Mouse (Mus musculus) forebrain, embryonic 15.5 days (tissue): ENCODE data around the gene Exosc7. TPM values are rescaled to one million over a fixed set of nuclear protein-coding genes. Genes with fewer than 3 reads are reported as not detected.
A peak's percentile ranks its signal among the peaks of the same experiment; 100 is the strongest.

Source experiments
- ATAC-seq: fragments of 200-750 bp; cut with Nextera tagmentation; replicated peaks from 2 replicates; pipeline ENCODE4 v1.8.0; 2017; ENCODE audit warnings: mild to moderate bottlenecking, moderate TSS enrichment, moderate library complexity
- H3K27ac ChIP-seq: fragments of 300-500 bp; sonication (generic); replicated peaks from 2 replicates; pipeline ENCODE4 v1.5.1; 2015; ENCODE audit warnings: mild to moderate bottlenecking, inconsistent platforms
- H3K27me3 ChIP-seq: fragments of 300-500 bp; sonication (generic); 2 replicates; pipeline ENCODE4 v1.6.1; 2015; ENCODE audit warnings: inconsistent platforms
- H3K36me3 ChIP-seq: fragments of 300-500 bp; sonication (generic); 2 replicates; pipeline ENCODE4 v1.6.1; 2015; ENCODE audit warnings: mild to moderate bottlenecking, inconsistent platforms
- H3K4me1 ChIP-seq: fragments of 300-500 bp; sonication (generic); 2 replicates; pipeline ENCODE4 v1.6.1; 2015; ENCODE audit warnings: inconsistent platforms
- H3K4me2 ChIP-seq: fragments of 300-500 bp; sonication (generic); replicated peaks from 2 replicates; pipeline ENCODE4 v1.6.1; 2015; ENCODE audit warnings: mild to moderate bottlenecking, inconsistent platforms
- H3K4me3 ChIP-seq: fragments of 300-500 bp; sonication (generic); 2 replicates; pipeline ENCODE4 v1.5.1; 2015; ENCODE audit warnings: mild to moderate bottlenecking, inconsistent platforms
- H3K9ac ChIP-seq: fragments of 300-500 bp; sonication (generic); replicated peaks from 2 replicates; pipeline ENCODE4 v1.6.1; 2015; ENCODE audit warnings: mild to moderate bottlenecking, inconsistent platforms
- H3K9me3 ChIP-seq: fragments of 300-500 bp; sonication (generic); 2 replicates; pipeline ENCODE4 v1.6.1; 2016; ENCODE audit warnings: inconsistent platforms
- WGBS: fragments of 180-500 bp; shearing (Covaris S2); methylation state at CpG from one replicate; pipeline ENCODE4 v1.1.7; 2015; ENCODE audit warnings: mixed read lengths; 5-methylcytosine and 5-hydroxymethylcytosine counted together
- polyA plus RNA-seq: library from polyadenylated mRNA; unstranded; fragments of >200 nt; fragmentation: Nextera tagmentation; extraction: Ambion mirVana; gene quantifications from 2 replicates; pipeline ENCODE4 v1.2.1, GENCODE M21; 2015

Gene Exosc7
- polyA plus RNA-seq, 1 experiment from 2014 or later: 92.6 TPM

- ATAC-seq: no peak
- Histone ChIP-seq H3K9ac (no peak overlapping the region), H3K36me3 (peaks cover 5% of the 10 kb centered on the region; the same call in 1 of the 2 replicates), H3K4me2 (no peak overlapping the region), H3K4me1 (no peaks in the 10 kb centered on the region), H3K4me3 (no peak overlapping the region), H3K27me3 (no peaks in the 10 kb centered on the region), H3K27ac (no peak overlapping the region), H3K9me3 (peaks cover 3% of the 10 kb centered on the region; the same call in 1 of the 2 replicates)
- WGBS: 88% methylated on average over 5 of the region's 5 CpGs
Observed at GRCm38 (mm10) chr9:123148430-123148829, 35.4 kb downstream of the Exosc7 start.

- 83% methylated on average over 5 of the region's 5 CpGs for WGBS
- ATAC-seq: no peak
- Histone ChIP-seq H3K9ac (no peak within 1 kb of the TSS), H3K27ac (no peak within 1 kb of the TSS), H3K36me3 (no peaks in the 10 kb centered on the region), H3K4me1 (no peaks in the 10 kb centered on the region), H3K4me3 (no peak within 1 kb of the TSS), H3K27me3 (no peaks in the 10 kb centered on the region), H3K9me3 (no peaks in the 10 kb centered on the region), H3K4me2 (no peak within 1 kb of the TSS)
Observed at GRCm38 (mm10) chr9:123150241-123151020, 37.4 kb downstream of the Exosc7 start, which contains the start of gene Clec3b. TSS of gene Clec3b (plus strand) at chr9:123150946.

- Histone ChIP-seq H3K27ac (no peak overlapping the region), H3K36me3 (no peaks in the 10 kb centered on the region), H3K4me1 (no peaks in the 10 kb centered on the region), H3K4me3 (no peak overlapping the region), H3K4me2 (no peak overlapping the region), H3K9me3 (no peaks in the 10 kb centered on the region), H3K9ac (no peak overlapping the region), H3K27me3 (no peaks in the 10 kb centered on the region)
- ATAC-seq: no peak
- WGBS: 62% methylated on average over 1 of the region's 1 CpGs
Observed at GRCm38 (mm10) chr9:123151561-123151960, 38.5 kb downstream of the Exosc7 start.

- no peaks in the 10 kb centered on the region for H3K36me3 ChIP-seq
- no peak overlapping the region for H3K27ac ChIP-seq
- no peaks in the 10 kb centered on the region for H3K9me3 ChIP-seq
- no peaks in the 10 kb centered on the region for H3K27me3 ChIP-seq
- H3K4me3 ChIP-seq: no peak overlapping the region
- no peak overlapping the region for H3K4me2 ChIP-seq
- 82% methylated on average over 3 of the region's 3 CpGs for WGBS
- H3K9ac ChIP-seq: no peak overlapping the region
- no peak for ATAC-seq
- peaks cover 2% of the 10 kb centered on the region; the same call in 1 of the 2 replicates for H3K4me1 ChIP-seq
Observed at GRCm38 (mm10) chr9:123152026-123152425, 39.0 kb downstream of the Exosc7 start.

GRCm38 (mm10) chr9:123153121-123153520, 40.1 kb downstream of the Exosc7 start:
- WGBS: 92% methylated on average over 2 of the region's 2 CpGs
- H3K4me3 ChIP-seq: no peak overlapping the region
- ATAC-seq: no peak
- no peaks in the 10 kb centered on the region for H3K27me3 ChIP-seq
- H3K27ac ChIP-seq: no peak overlapping the region
- H3K36me3 ChIP-seq: no peaks in the 10 kb centered on the region
- H3K9ac ChIP-seq: no peak overlapping the region
- H3K9me3 ChIP-seq: no peaks in the 10 kb centered on the region
- H3K4me2 ChIP-seq: no peak overlapping the region
- H3K4me1 ChIP-seq: peaks cover 2% of the 10 kb centered on the region; the same call in 1 of the 2 replicates

- Histone ChIP-seq H3K9me3 (no peaks in the 10 kb centered on the region), H3K4me2 (peak overlapping the region; percentile 35), H3K9ac (no peak overlapping the region), H3K4me3 (peak overlapping the region; percentile 21; the same call in 1 of the 2 replicates), H3K36me3 (no peaks in the 10 kb centered on the region), H3K4me1 (peaks cover 2% of the 10 kb centered on the region; the same call in 1 of the 2 replicates), H3K27ac (no peak overlapping the region), H3K27me3 (no peaks in the 10 kb centered on the region)
- 33% methylated on average over 30 of the region's 30 CpGs for WGBS
- peak; percentile 81 for ATAC-seq
Observed at GRCm38 (mm10) chr9:123156910-123157361, 43.9 kb downstream of the Exosc7 start.

- ATAC-seq: no peak
- no peak overlapping the region for H3K27ac ChIP-seq
- no peak overlapping the region for H3K4me2 ChIP-seq
- no peaks in the 10 kb centered on the region for H3K9me3 ChIP-seq
- H3K27me3 ChIP-seq: no peaks in the 10 kb centered on the region
- peaks cover 2% of the 10 kb centered on the region; the same call in 1 of the 2 replicates for H3K4me1 ChIP-seq
- H3K4me3 ChIP-seq: no peak overlapping the region
- no peaks in the 10 kb centered on the region for H3K36me3 ChIP-seq
- H3K9ac ChIP-seq: no peak overlapping the region
Observed at GRCm38 (mm10) chr9:123157699-123158098, 44.7 kb downstream of the Exosc7 start.

GRCm38 (mm10) chr9:123158125-123158836, 45.3 kb downstream of the Exosc7 start:
- Histone ChIP-seq H3K27me3 (no peaks in the 10 kb centered on the region), H3K9me3 (no peaks in the 10 kb centered on the region), H3K27ac (no peak overlapping the region), H3K9ac (no peak overlapping the region), H3K4me3 (no peak overlapping the region), H3K4me2 (no peak overlapping the region), H3K4me1 (peaks cover 2% of the 10 kb centered on the region; the same call in 1 of the 2 replicates), H3K36me3 (no peaks in the 10 kb centered on the region)
- no peak for ATAC-seq
- WGBS: 63% methylated on average over 8 of the region's 8 CpGs

GRCm38 (mm10) chr9:123159330-123159729, 46.3 kb downstream of the Exosc7 start:
- Histone ChIP-seq H3K27me3 (no peaks in the 10 kb centered on the region), H3K36me3 (no peaks in the 10 kb centered on the region), H3K9me3 (no peaks in the 10 kb centered on the region), H3K4me3 (no peak overlapping the region), H3K4me2 (no peak overlapping the region), H3K4me1 (peaks cover 2% of the 10 kb centered on the region; the same call in 1 of the 2 replicates), H3K9ac (no peak overlapping the region), H3K27ac (no peak overlapping the region)
- WGBS: 64% methylated on average over 7 of the region's 7 CpGs
- no peak for ATAC-seq

- H3K9me3 ChIP-seq: no peaks in the 10 kb centered on the region
- ATAC-seq: no peak
- H3K27me3 ChIP-seq: no peaks in the 10 kb centered on the region
- H3K36me3 ChIP-seq: no peaks in the 10 kb centered on the region
- H3K4me3 ChIP-seq: no peak overlapping the region
- 85% methylated on average over 2 of the region's 2 CpGs for WGBS
- no peak overlapping the region for H3K27ac ChIP-seq
- H3K4me2 ChIP-seq: no peak overlapping the region
- no peak overlapping the region for H3K9ac ChIP-seq
- peaks cover 1% of the 10 kb centered on the region; the same call in 1 of the 2 replicates for H3K4me1 ChIP-seq
Observed at GRCm38 (mm10) chr9:123161792-123162191, 48.8 kb downstream of the Exosc7 start.

- Histone ChIP-seq H3K4me3 (no peak overlapping the region), H3K4me2 (no peak overlapping the region), H3K27me3 (no peaks in the 10 kb centered on the region), H3K36me3 (no peaks in the 10 kb centered on the region), H3K9ac (no peak overlapping the region), H3K27ac (no peak overlapping the region), H3K4me1 (no peaks in the 10 kb centered on the region), H3K9me3 (no peaks in the 10 kb centered on the region)
- 89% methylated on average over 4 of the region's 4 CpGs for WGBS
- no peak; the same call in 1 of the 2 replicates for ATAC-seq
Observed at GRCm38 (mm10) chr9:123162985-123163694, 50.1 kb downstream of the Exosc7 start.
